Mouse (Mus musculus): ENCODE data around the gene Dysf.
"Not testable (repeated sequence)": the region's sequence is repeated elsewhere in the genome, so short reads cannot be mapped to it uniquely, and the experiment has no call there.

Dysf gene

GRCm38 (mm10) chr6:84008363-84009171 is at the start of gene Dysf:
TSS of gene Dysf (plus strand) at chr6:84008590.
- no peak for DNase-seq (ENCODE audit: low read depth, low spot score)

- DNase-seq (ENCODE audit: low read depth, low spot score) = no peak
These were observed 20.7 kb upstream of the Dysf start for GRCm38 (mm10) chr6:83987642-83988041.

- no peak for DNase-seq (ENCODE audit: low read depth, low spot score)
These were observed 5.7 kb upstream of the Dysf start for GRCm38 (mm10) chr6:84002716-84003115.

GRCm38 (mm10) chr6:84004295-84004694 is 4.1 kb upstream of the Dysf start:
- no peak for DNase-seq (ENCODE audit: low read depth, low spot score)

- DNase-seq (ENCODE audit: low read depth, low spot score) = no peak
These were observed 932 bp downstream of the Dysf start for GRCm38 (mm10) chr6:84009172-84009872.

GRCm38 (mm10) chr6:84009915-84010302 is 1.5 kb downstream of the Dysf start:
- DNase-seq (ENCODE audit: low read depth, low spot score) = no peak

GRCm38 (mm10) chr6:84010303-84011225 is 2.2 kb downstream of the Dysf start:
- no peak for DNase-seq (ENCODE audit: low read depth, low spot score)

- DNase-seq (ENCODE audit: low read depth, low spot score) = not testable (repeated sequence)
These were observed 6.7 kb downstream of the Dysf start for GRCm38 (mm10) chr6:84014961-84015683.

GRCm38 (mm10) chr6:84016851-84017250 is 8.5 kb downstream of the Dysf start:
- no peak for DNase-seq (ENCODE audit: low read depth, low spot score)

- no peak for DNase-seq (ENCODE audit: low read depth, low spot score)
These were observed 9.0 kb downstream of the Dysf start for GRCm38 (mm10) chr6:84017392-84017791.

GRCm38 (mm10) chr6:84018906-84019550 is 10.6 kb downstream of the Dysf start:
- no peak for DNase-seq (ENCODE audit: low read depth, low spot score)

- no peak for DNase-seq (ENCODE audit: low read depth, low spot score)
These were observed 11.6 kb downstream of the Dysf start for GRCm38 (mm10) chr6:84020002-84020401.

- DNase-seq (ENCODE audit: low read depth, low spot score) = no peak
These were observed 13.6 kb downstream of the Dysf start for GRCm38 (mm10) chr6:84021990-84022389.

- DNase-seq (ENCODE audit: low read depth, low spot score) = no peak
These were observed 17.2 kb downstream of the Dysf start for GRCm38 (mm10) chr6:84025636-84026035.

GRCm38 (mm10) chr6:84028791-84029190 is 20.4 kb downstream of the Dysf start:
- DNase-seq (ENCODE audit: low read depth, low spot score) = no peak

- no peak for DNase-seq (ENCODE audit: low read depth, low spot score)
These were observed 21.4 kb downstream of the Dysf start for GRCm38 (mm10) chr6:84029775-84030174.

GRCm38 (mm10) chr6:84032516-84032915 is 24.1 kb downstream of the Dysf start:
- not testable (repeated sequence) for DNase-seq (ENCODE audit: low read depth, low spot score)

GRCm38 (mm10) chr6:84043251-84043940 is 35.0 kb downstream of the Dysf start:
- DNase-seq (ENCODE audit: low read depth, low spot score) = no peak

- no peak for DNase-seq (ENCODE audit: low read depth, low spot score)
These were observed 36.3 kb downstream of the Dysf start for GRCm38 (mm10) chr6:84044679-84045078.

- DNase-seq (ENCODE audit: low read depth, low spot score) = no peak
These were observed 40.5 kb downstream of the Dysf start for GRCm38 (mm10) chr6:84048856-84049255.

All from brain, embryonic 18.5 days (tissue).